Mouse (Mus musculus) lung, adult 2 months (tissue): ENCODE results near the gene Dock4.

Source experiments
- CTCF ChIP-seq: fragments of 200-500 bp; IDR thresholded peaks from 2 replicates; pipeline ENCODE4 v1.5.1; 2011; ENCODE audit warnings: mild to moderate bottlenecking, low read length, control low read depth; ENCODE audit not compliant: insufficient read depth
- POLR2A ChIP-seq: fragments of 200-500 bp; IDR thresholded peaks from 2 replicates; pipeline ENCODE4 v1.6.1; 2011; ENCODE audit warnings: low read depth, mild to moderate bottlenecking, control low read depth, low read length, borderline replicate concordance; ENCODE audit errors: extremely low read depth

- peak; percentile 29; the same call in 1 of the 2 replicates for TF ChIP-seq CTCF
- TF ChIP-seq POLR2A = no peak
Observed at GRCm38 (mm10) chr12:40498928-40499626, 53.3 kb downstream of the Dock4 start.
